Mouse (Mus musculus): Measurements from ENCODE around the gene Sash1. TPM values are rescaled to one million over a fixed set of nuclear protein-coding genes. Genes with fewer than 3 reads are reported as not detected.

Sash1 gene
- polyA plus RNA-seq, 1 experiment: 4.8 TPM

DNA sequence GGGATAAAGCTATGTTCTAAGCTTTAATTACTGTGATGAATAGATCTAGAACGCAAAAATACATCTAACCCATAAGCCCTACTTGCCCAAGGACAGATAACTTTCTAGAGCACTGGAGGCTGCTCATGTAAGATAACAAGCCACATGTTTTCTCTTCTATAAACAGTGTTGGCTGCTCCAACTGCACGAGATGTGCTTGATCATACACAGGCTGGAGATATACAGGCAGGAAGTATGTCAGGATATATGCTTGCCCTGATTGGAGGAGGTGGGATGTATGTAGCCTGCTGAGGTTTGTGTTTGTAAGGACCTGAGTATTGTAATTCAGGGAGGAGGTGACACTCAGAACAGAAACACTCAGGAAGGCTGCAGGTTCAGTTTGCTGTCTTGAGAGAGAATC is 31.9 kb upstream of the Sash1 start:
- no peak overlapping the region for H3K27ac ChIP-seq (ENCODE audit: control insufficient read depth, insufficient read depth, low read length)
- TF ChIP-seq CTCF (IDR thresholded peaks at IDR 0.05; ENCODE audit: borderline replicate concordance, control insufficient read depth, extremely low read depth, insufficient read depth, low read length, poor library complexity) (no peak), POLR2A (IDR thresholded peaks at IDR 0.05; ENCODE audit: control insufficient read depth, extremely low read depth, insufficient read depth, low read length, poor library complexity) (no peak)
- H3K36me3 ChIP-seq (ENCODE audit: control insufficient read depth, insufficient read depth, low read length): no peaks in the 10 kb centered on the region
- no peaks in the 10 kb centered on the region for H3K27me3 ChIP-seq (ENCODE audit: control insufficient read depth, insufficient read depth, low read length)
- H3K4me3 ChIP-seq (ENCODE audit: control insufficient read depth, insufficient read depth, low read length): no peak overlapping the region
- no peaks in the 10 kb centered on the region for H3K4me1 ChIP-seq (replicated peaks; ENCODE audit: control insufficient read depth, insufficient read depth, low read length)
- no peak for DNase-seq
- WGBS: 69% methylated on average over 2 of the region's 2 CpGs

DNA sequence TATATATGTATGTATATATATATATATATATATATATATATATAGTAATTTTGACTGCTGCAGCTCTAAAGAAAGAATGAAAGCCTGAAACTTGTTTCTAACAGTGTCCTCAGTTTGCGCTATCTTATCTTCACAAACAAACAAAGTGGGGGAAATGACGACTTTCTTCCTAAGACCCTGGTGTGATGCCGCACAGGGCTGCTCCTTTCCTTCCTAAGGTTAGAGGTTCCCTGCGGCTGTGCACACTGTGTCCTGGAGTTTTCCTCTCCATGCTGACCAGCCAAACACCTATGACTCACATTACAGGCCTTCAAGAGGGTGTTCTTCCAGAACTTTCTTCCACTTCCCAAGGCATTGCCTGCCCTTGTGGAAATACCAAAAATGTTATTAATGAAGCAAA is 31.5 kb upstream of the Sash1 start:
- Histone ChIP-seq H3K36me3 (ENCODE audit: control insufficient read depth, insufficient read depth, low read length) (no peaks in the 10 kb centered on the region), H3K4me1 (replicated peaks; ENCODE audit: control insufficient read depth, insufficient read depth, low read length) (no peaks in the 10 kb centered on the region), H3K27ac (ENCODE audit: control insufficient read depth, insufficient read depth, low read length) (no peak overlapping the region), H3K27me3 (ENCODE audit: control insufficient read depth, insufficient read depth, low read length) (no peaks in the 10 kb centered on the region), H3K4me3 (ENCODE audit: control insufficient read depth, insufficient read depth, low read length) (no peak overlapping the region)
- WGBS: 93% methylated on average over 4 of the region's 4 CpGs
- DNase-seq: no peak
- no peak for TF ChIP-seq POLR2A (IDR thresholded peaks at IDR 0.05; ENCODE audit: control insufficient read depth, extremely low read depth, insufficient read depth, low read length, poor library complexity)
- TF ChIP-seq CTCF (IDR thresholded peaks at IDR 0.05; ENCODE audit: borderline replicate concordance, control insufficient read depth, extremely low read depth, insufficient read depth, low read length, poor library complexity): no peak

- Histone ChIP-seq H3K27ac (ENCODE audit: control insufficient read depth, insufficient read depth, low read length) (no peak overlapping the region), H3K36me3 (ENCODE audit: control insufficient read depth, insufficient read depth, low read length) (no peaks in the 10 kb centered on the region), H3K4me1 (replicated peaks; ENCODE audit: control insufficient read depth, insufficient read depth, low read length) (no peaks in the 10 kb centered on the region), H3K27me3 (ENCODE audit: control insufficient read depth, insufficient read depth, low read length) (no peaks in the 10 kb centered on the region), H3K4me3 (ENCODE audit: control insufficient read depth, insufficient read depth, low read length) (no peak overlapping the region)
- TF ChIP-seq POLR2A (IDR thresholded peaks at IDR 0.05; ENCODE audit: control insufficient read depth, extremely low read depth, insufficient read depth, low read length, poor library complexity) (no peak), CTCF (IDR thresholded peaks at IDR 0.05; ENCODE audit: borderline replicate concordance, control insufficient read depth, extremely low read depth, insufficient read depth, low read length, poor library complexity) (no peak)
- DNase-seq: no peak
- 92% methylated on average over 5 of the region's 5 CpGs for WGBS
These were observed 29.9 kb upstream of the Sash1 start for GRCm38 (mm10) chr10:8915755-8916154.

DNA sequence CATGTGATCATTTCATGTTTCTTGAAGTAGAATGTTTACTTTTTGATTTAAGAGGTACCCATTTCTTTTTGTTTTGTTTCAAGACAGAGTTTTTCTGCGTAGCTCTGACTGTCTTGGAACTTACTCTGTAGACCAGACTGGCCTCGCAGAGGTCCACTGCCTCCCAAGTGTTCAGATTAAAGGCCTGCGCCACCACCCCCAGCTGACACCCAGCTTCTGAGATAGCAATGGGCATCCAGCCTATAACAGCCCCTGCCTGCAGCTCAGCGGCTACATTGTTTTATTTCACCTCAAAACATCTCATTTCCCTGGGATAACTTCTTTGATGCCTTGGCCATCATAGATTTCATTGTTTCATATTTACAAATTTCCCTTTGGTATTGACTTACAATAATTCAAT is 28.0 kb upstream of the Sash1 start:
- WGBS: 95% methylated on average over 4 of the region's 4 CpGs
- Histone ChIP-seq H3K4me1 (replicated peaks; ENCODE audit: control insufficient read depth, insufficient read depth, low read length) (no peaks in the 10 kb centered on the region), H3K36me3 (ENCODE audit: control insufficient read depth, insufficient read depth, low read length) (no peaks in the 10 kb centered on the region), H3K4me3 (ENCODE audit: control insufficient read depth, insufficient read depth, low read length) (no peak overlapping the region), H3K27ac (ENCODE audit: control insufficient read depth, insufficient read depth, low read length) (no peak overlapping the region), H3K27me3 (ENCODE audit: control insufficient read depth, insufficient read depth, low read length) (no peaks in the 10 kb centered on the region)
- no peak for DNase-seq
- TF ChIP-seq POLR2A (IDR thresholded peaks at IDR 0.05; ENCODE audit: control insufficient read depth, extremely low read depth, insufficient read depth, low read length, poor library complexity) (no peak), CTCF (IDR thresholded peaks at IDR 0.05; ENCODE audit: borderline replicate concordance, control insufficient read depth, extremely low read depth, insufficient read depth, low read length, poor library complexity) (no peak)

- Histone ChIP-seq H3K4me3 (ENCODE audit: control insufficient read depth, insufficient read depth, low read length) (no peak overlapping the region), H3K36me3 (ENCODE audit: control insufficient read depth, insufficient read depth, low read length) (no peaks in the 10 kb centered on the region), H3K4me1 (replicated peaks; ENCODE audit: control insufficient read depth, insufficient read depth, low read length) (no peaks in the 10 kb centered on the region), H3K27ac (ENCODE audit: control insufficient read depth, insufficient read depth, low read length) (no peak overlapping the region), H3K27me3 (ENCODE audit: control insufficient read depth, insufficient read depth, low read length) (no peaks in the 10 kb centered on the region)
- DNase-seq: peak; percentile 17
- WGBS: 80% methylated on average over 5 of the region's 5 CpGs
- no peak for TF ChIP-seq CTCF (IDR thresholded peaks at IDR 0.05; ENCODE audit: borderline replicate concordance, control insufficient read depth, extremely low read depth, insufficient read depth, low read length, poor library complexity)
- TF ChIP-seq POLR2A (IDR thresholded peaks at IDR 0.05; ENCODE audit: control insufficient read depth, extremely low read depth, insufficient read depth, low read length, poor library complexity): no peak
These were observed 26.9 kb upstream of the Sash1 start for GRCm38 (mm10) chr10:8912706-8913275.

DNA sequence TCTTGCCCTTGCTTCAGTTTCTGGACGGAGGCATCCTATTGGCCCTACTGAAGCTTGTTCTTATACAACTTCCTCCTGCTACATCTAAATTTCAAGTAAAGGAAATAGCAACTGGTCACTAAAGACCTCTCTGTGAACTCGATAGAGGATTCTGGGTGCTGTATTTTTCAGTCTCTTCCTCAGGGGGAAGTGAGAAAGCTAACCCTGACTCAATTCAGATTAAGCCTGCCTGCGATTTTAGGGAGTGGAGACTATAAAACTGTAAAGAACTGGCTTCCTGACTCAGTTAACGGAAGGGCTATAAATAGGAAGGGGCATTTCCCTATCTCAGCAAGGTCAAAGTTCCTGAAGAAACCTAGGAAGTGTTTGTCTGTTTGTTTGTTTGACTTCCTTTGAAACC is 26.3 kb upstream of the Sash1 start:
- WGBS: 43% methylated on average over 4 of the region's 4 CpGs
- DNase-seq: no peak
- H3K36me3 ChIP-seq (ENCODE audit: control insufficient read depth, insufficient read depth, low read length): no peaks in the 10 kb centered on the region
- TF ChIP-seq CTCF (IDR thresholded peaks at IDR 0.05; ENCODE audit: borderline replicate concordance, control insufficient read depth, extremely low read depth, insufficient read depth, low read length, poor library complexity) (no peak), POLR2A (IDR thresholded peaks at IDR 0.05; ENCODE audit: control insufficient read depth, extremely low read depth, insufficient read depth, low read length, poor library complexity) (no peak)
- H3K4me1 ChIP-seq (replicated peaks; ENCODE audit: control insufficient read depth, insufficient read depth, low read length): no peaks in the 10 kb centered on the region
- no peak overlapping the region for H3K4me3 ChIP-seq (ENCODE audit: control insufficient read depth, insufficient read depth, low read length)
- H3K27me3 ChIP-seq (ENCODE audit: control insufficient read depth, insufficient read depth, low read length): no peaks in the 10 kb centered on the region
- H3K27ac ChIP-seq (ENCODE audit: control insufficient read depth, insufficient read depth, low read length): no peak overlapping the region
